29 mouse cellular contexts compared by ENCODE assay signal in genomic region chr3:103601561-103601960, GRCm38 (mm10). TPM values are rescaled to one million over a fixed set of nuclear protein-coding genes. Genes with fewer than 3 reads are reported as not detected.
DNase-seq lines count a peak whose midpoint lies in the region; ATAC-seq and TF ChIP-seq lines count a peak whose summit lies in the region.
"Had no signal": no experiment of that assay in that cellular context is flagged by ENCODE, and none has a peak within 500 bp of the region (broad histone marks: within the 10 kb centered on the region; RNA-seq: fewer than 3 reads in every experiment).

No protein-coding gene starts in this region.

- no peaks in the 10 kb centered on the region for H3K9me3 ChIP-seq in midbrain, embryonic 15.5 days
- H3K9me3 ChIP-seq: forebrain, embryonic 12.5 days; G1E; heart, embryonic 13.5 days; hindbrain, embryonic 12.5 days; kidney, embryonic 15.5 days; lung, embryonic 15.5 days; neural tube, embryonic 12.5 days had no signal

- H3K79me2 ChIP-seq in myocyte (ENCODE audit: control insufficient read depth, insufficient read depth), result no peaks in the 10 kb centered on the region

- ATAC-seq in midbrain, embryonic 15.5 days (replicated peaks), result no peak
- ATAC-seq: intestine, embryonic 16.5 days had no signal

- H3ac ChIP-seq in myocyte (ENCODE audit: control insufficient read depth, insufficient read length), result no peak overlapping the region

- H3K27ac ChIP-seq in midbrain, embryonic 15.5 days, result no peak overlapping the region
- H3K27ac ChIP-seq: forebrain, embryonic 12.5 days; heart, embryonic 13.5 days; hindbrain, embryonic 12.5 days; kidney, embryonic 15.5 days; liver, embryonic 14.5 days; lung, embryonic 15.5 days; neural tube, embryonic 12.5 days had no signal

- H3K27me3 ChIP-seq in myocyte (ENCODE audit: control insufficient read depth, insufficient read depth, insufficient read length), result no peaks in the 10 kb centered on the region
- H3K27me3 ChIP-seq in midbrain, embryonic 15.5 days (replicated peaks), result no peaks in the 10 kb centered on the region
- H3K27me3 ChIP-seq: forebrain, embryonic 12.5 days; kidney, embryonic 15.5 days; lung, embryonic 15.5 days; neural tube, embryonic 12.5 days had no signal

- no peaks in the 10 kb centered on the region for H3K36me3 ChIP-seq in myocyte (ENCODE audit: control insufficient read depth, insufficient read depth)
- no peaks in the 10 kb centered on the region for H3K36me3 ChIP-seq in midbrain, embryonic 15.5 days (replicated peaks)
- H3K36me3 ChIP-seq: forebrain, embryonic 12.5 days; G1E; heart, embryonic 13.5 days; hindbrain, embryonic 12.5 days; kidney, embryonic 15.5 days; lung, embryonic 15.5 days; neural tube, embryonic 12.5 days had no signal

- no peak overlapping the region for H3K9ac ChIP-seq in midbrain, embryonic 15.5 days
- H3K9ac ChIP-seq: forebrain, embryonic 12.5 days; forebrain, postnatal 0 days; heart, embryonic 13.5 days; hindbrain, embryonic 12.5 days; kidney, embryonic 15.5 days; liver, embryonic 14.5 days; lung, embryonic 15.5 days; neural tube, embryonic 12.5 days had no signal

- peak overlapping the region; percentile 64 for H3K4me2 ChIP-seq in myocyte (ENCODE audit: low read depth)
- H3K4me2 ChIP-seq in midbrain, embryonic 15.5 days, result no peak overlapping the region
- H3K4me2 ChIP-seq: forebrain, embryonic 12.5 days; heart, embryonic 13.5 days; hindbrain, embryonic 12.5 days; kidney, embryonic 15.5 days; lung, embryonic 15.5 days; neural tube, embryonic 12.5 days had no signal

- no peak for TF ChIP-seq POLR2A in myocyte (IDR thresholded peaks at IDR 0.05; ENCODE audit: insufficient read length, low read depth)

- no peak overlapping the region for H3K4me3 ChIP-seq in myocyte
- no peak overlapping the region for H3K4me3 ChIP-seq in midbrain, embryonic 15.5 days
- H3K4me3 ChIP-seq: forebrain, embryonic 12.5 days; heart, embryonic 13.5 days; hindbrain, embryonic 12.5 days; kidney, embryonic 15.5 days; lung, embryonic 15.5 days; neural tube, embryonic 12.5 days had no signal

- peaks cover 4% of the 10 kb centered on the region; the same call in 1 of the 2 replicates for H3K4me1 ChIP-seq in midbrain, embryonic 15.5 days

- DNase-seq in kidney, postnatal 10 days, result peak; percentile 25
- no peak for DNase-seq in kidney, adult 18-20 months
- peak; percentile 18 for DNase-seq in right cerebral cortex, postnatal 4 days
- DNase-seq in right cerebral cortex, postnatal 14 days, result no peak
- peak; percentile 82 for DNase-seq in NIH3T3 (ENCODE audit: low read depth)
- no peak for DNase-seq in layer of hippocampus, adult 9-10 months (ENCODE audit: low spot score)
- DNase-seq: adrenal gland, adult 8-10 months; cerebellum, adult 18-20 months; forebrain, postnatal 0 days; gastrocnemius, postnatal 10 days; kidney, postnatal 36 days; liver; midbrain, embryonic 14.5 days; thymus, postnatal 14 days had no signal

- WGBS in midbrain, embryonic 15.5 days, result 74% methylated on average over 1 of the region's 1 CpGs

TF ChIP-seq in myocyte, 11 proteins besides CTCF, POLR2A, EP300 and RAD21:
- TF ChIP-seq POLR2AphosphoS2 (IDR thresholded peaks at IDR 0.05; ENCODE audit: insufficient read length, low read depth), result no peak
- TF ChIP-seq MYOD1 (IDR thresholded peaks at IDR 0.05; ENCODE audit: control insufficient read depth in 1 of 3, insufficient read length in 2 of 3, low read depth in 2 of 3), result no peak
- no peak for TF ChIP-seq REST (IDR thresholded peaks at IDR 0.05; ENCODE audit: insufficient read depth, insufficient read length)
- TF ChIP-seq TCF12 (IDR thresholded peaks at IDR 0.05; ENCODE audit: insufficient read depth, poor library complexity, severe bottlenecking), result no peak
- no peak for TF ChIP-seq CEBPB (IDR thresholded peaks at IDR 0.05; ENCODE audit: insufficient read depth, poor library complexity, severe bottlenecking)
- no peak for TF ChIP-seq MAX (IDR thresholded peaks at IDR 0.05; ENCODE audit: low read depth)
- TF ChIP-seq TCF3 (IDR thresholded peaks at IDR 0.05; ENCODE audit: insufficient read length, low read depth), result no peak
- no peak for TF ChIP-seq SRF (IDR thresholded peaks at IDR 0.05; ENCODE audit: control insufficient read depth, insufficient read length, low read depth)
- no peak for TF ChIP-seq E2F4 (IDR thresholded peaks at IDR 0.05; ENCODE audit: insufficient read depth)
- no peak for TF ChIP-seq USF1 (IDR thresholded peaks at IDR 0.05; ENCODE audit: low read depth)
- TF ChIP-seq MYOG (IDR thresholded peaks at IDR 0.05; ENCODE audit: control insufficient read depth in 1 of 3, insufficient read depth in 1 of 3, insufficient read length in 2 of 3, low read depth in 2 of 3), result no peak

RNA-seq across cellular contexts. Expression of gene Syt6, which starts 26.5 kb away (rescaled TPM):
- 0.07 TPM for polyA plus RNA-seq in myocyte (2012; fragmentation: generic; extraction: Trizol)
- polyA plus RNA-seq in midbrain, embryonic 15.5 days (2015; fragmentation: Nextera tagmentation; extraction: Ambion mirVana), result 17.1 and 17.4 TPM in 2 replicates
- polyA plus RNA-seq: G1E; gonadal fat pad, adult 2 months had no signal

RNA-seq across cellular contexts. Expression of gene Atg4a-ps, which starts 44.3 kb away (rescaled TPM):
- polyA plus RNA-seq in myocyte (2012; fragmentation: generic; extraction: Trizol), result 0.22 TPM
- not detected in 2 replicates for polyA plus RNA-seq in midbrain, embryonic 15.5 days (2015; fragmentation: Nextera tagmentation; extraction: Ambion mirVana)
- polyA plus RNA-seq: G1E; hindbrain, embryonic 12.5 days; kidney, embryonic 15.5 days; midbrain, embryonic 14.5 days; neural tube, embryonic 12.5 days; small intestine, adult 2 months; stomach, embryonic 14.5 days; testis, adult 2 months had no signal

Comparison
In these comparisons a context has a peak if more than half of its experiments do, and no peak if none do; other contexts are left out.
1. DNase-seq: peak in kidney, postnatal 10 days (single experiment), right cerebral cortex, postnatal 4 days (single experiment) and NIH3T3 (single experiment); none in kidney, adult 18-20 months (single experiment), right cerebral cortex, postnatal 14 days (single experiment) and layer of hippocampus, adult 9-10 months (single experiment).
2. RNA of gene Syt6, which starts 26.5 kb away (polyA plus RNA-seq): 17.1 to 17.4 TPM in midbrain, embryonic 15.5 days; 0.07 TPM in myocyte (single experiment); every median in the first group is over 10 times any median in the second.